Mouse (Mus musculus) large intestine, adult 2 months (tissue): ENCODE measurements at regions not wholly inside any gene's neighbourhood (a gene's known extent, or its start where the extent isn't known, plus 50 kb on each side); places are given as distances from the start of the nearest gene placed in this dataset.

Source experiments
- DNase-seq: peaks from one replicate; pipeline ENCODE4 v3.0.0-alpha.2; 2012; ENCODE audit warnings: low read depth, low spot score
- WGBS: fragments of 180-500 bp; shearing (Covaris S2); methylation state at CpG from one replicate; pipeline ENCODE4 v1.1.7; 2018; 5-methylcytosine and 5-hydroxymethylcytosine counted together

DNA sequence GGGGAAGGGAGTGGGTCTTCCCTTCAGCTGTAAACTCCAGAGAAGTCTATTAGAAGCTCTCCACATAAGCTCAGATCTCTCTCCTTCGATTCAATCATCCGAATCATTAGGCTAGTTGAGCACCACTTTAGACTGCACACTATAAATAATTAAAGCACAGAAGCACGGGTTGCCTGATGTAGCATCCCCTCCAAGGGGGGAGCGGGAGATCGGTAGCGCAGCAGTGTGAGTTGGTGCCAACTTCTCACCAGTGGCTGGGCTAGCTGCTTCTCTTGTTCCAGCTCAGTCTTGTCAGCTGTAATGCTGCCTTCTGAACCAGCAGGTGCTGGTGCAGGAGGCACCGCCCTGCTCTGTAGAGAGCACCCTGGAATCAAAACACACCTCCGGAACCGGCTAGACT is 78.6 kb downstream of the A830031A19Rik start:
- no peak for DNase-seq
- WGBS, result 57% methylated on average over 9 of the region's 9 CpGs

DNA sequence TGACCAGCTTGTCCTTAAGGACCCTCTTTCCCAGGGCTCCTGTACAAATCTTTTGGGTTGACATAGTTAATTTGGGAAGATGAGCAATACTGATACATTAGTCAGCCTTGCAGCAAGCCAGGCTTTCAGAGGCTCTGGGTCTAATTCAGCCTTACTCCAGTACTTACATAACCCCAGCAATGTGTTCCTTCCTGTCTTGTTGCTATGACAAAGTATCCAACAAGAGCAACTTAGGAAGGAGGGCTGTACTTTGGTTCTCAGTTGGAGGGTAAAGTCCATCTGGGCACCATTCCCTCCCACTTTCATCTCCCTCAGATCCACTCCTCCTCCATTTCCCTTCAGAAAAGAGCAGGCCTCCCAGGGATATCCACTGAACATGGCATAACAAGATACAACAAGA is 80.7 kb downstream of the A830031A19Rik start:
- DNase-seq, result peak; percentile 3

DNA sequence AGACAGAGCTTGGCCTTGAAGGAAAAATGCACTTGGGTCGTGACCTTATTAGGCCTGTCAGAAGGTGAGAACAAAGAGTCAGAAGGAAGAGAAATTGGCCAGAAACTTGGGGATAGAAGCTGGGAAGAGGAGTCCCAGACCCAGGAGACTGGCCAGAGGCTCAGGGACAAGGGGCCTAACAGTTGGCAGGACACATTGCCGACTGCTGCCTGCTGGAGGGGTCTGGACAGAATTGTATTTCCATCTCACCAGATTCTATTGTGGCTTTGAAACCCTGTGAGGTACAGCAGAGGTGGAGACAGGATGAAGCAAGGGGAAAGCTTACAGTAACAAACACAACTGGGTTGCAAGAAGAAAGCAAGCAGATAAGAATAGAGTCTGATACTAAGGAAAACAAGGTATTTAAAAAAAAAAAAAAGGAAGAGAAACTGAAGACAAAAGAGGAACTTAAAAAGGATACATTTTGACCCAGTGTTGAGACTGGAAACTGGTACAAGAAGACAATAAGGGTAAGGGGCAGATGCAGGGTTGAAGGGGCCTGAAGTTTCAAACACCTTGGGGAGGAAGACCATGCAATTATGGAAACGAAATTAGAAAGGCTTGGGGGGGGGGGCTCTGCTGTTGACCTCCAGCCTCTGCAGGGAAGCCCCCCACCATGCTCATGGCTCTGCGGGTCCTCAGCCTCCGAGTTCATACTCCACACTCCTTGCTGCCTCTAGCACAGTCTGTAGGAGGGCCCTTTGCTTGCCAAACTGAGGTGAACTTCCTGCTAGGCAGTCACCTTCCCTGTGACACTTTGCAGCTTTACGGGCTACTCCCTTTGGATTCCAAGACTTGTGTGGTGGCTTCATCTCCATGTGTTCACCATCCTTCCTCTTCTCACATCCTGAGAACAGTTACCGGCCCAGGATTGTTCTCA is 87.1 kb downstream of the A830031A19Rik start:
- no peak for DNase-seq
- 58% methylated on average over 7 of the region's 7 CpGs for WGBS

DNA sequence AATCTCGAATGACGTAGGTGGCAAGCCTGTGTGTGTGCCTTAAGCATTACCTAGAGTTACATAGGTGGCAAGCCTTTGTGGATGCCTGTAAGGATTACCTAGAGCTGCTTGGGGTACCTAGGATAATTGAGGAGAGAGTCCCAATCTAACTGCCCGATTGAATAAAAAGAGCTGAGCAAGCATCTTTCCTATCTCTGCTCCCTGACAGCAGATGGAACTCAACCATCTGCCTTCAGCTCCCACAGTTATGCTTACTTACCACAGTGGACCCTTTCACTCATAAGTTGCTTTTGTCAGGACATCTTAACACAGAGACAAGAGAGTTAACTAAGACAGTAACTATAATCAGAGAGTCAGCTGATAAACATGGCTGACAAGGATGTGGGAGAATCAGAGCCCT is 89.6 kb downstream of the A830031A19Rik start:
- DNase-seq, result no peak
- WGBS, result 95% methylated on average over 3 of the region's 3 CpGs

DNA sequence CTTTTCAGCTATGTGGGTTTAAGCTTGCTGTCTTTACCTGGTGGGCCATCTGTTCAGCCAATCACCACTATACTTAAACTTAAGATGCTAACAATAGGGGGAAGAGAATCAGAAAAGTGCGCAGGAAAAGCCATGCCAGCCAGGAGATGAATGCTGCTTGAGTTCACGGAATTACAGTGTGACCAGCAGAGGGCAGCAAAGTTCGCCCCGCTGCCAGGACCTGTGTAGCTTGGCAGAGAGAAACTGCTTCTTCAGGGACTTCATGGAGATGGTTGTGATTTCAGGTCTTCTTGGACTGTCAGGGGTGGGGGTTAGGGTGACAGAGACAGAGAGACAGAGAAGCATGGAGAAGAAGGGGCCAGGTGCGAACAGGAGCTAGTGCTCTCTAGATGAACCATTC is 84.3 kb upstream of the Papolg start:
- peak; percentile 33 for DNase-seq

DNA sequence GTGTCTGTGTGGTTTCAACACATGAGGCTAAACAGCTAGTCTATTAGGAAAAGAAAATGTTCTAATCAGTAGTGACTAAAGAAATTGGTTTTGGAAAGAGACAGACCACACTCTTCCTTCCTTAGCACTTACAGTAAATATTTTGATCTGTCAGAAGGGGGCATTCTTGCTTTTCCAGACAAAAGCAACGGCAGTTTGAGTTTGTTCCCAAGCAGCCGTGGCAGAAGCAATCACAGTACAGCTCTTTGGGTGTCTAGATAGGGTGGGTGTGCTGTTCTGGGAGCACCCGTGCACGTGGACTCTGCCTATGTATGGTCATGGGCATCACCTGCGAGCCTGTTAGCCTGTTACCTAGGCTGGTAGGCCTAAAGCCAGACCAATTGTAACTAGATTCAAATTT is 83.2 kb upstream of the Papolg start:
- DNase-seq, result no peak
- 61% methylated on average over 5 of the region's 5 CpGs for WGBS

More for the DNA sequence above, 84.3 kb upstream of the Papolg start:
- 12% methylated on average over 5 of the region's 5 CpGs for WGBS

DNA sequence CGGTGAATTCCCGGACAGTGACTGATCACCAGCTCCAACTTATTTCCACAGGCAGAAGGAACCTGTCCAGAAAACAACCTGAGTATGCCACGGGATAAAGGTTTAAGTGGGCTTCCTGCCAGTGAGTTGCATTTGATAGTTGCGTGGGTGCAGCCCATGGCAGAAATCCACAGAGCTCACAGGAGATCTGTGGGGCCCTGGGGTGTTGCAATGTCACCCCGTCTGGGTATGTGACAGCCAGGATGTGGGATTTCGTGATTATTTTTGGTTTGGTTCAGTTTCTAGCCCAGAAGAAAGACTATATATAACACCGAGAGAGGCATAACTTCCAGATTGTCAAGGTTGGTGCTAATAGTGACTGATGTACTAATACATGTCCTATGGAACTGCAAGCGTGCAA is 82.0 kb upstream of the Papolg start:
- WGBS, result 69% methylated on average over 8 of the region's 8 CpGs
- no peak for DNase-seq

DNA sequence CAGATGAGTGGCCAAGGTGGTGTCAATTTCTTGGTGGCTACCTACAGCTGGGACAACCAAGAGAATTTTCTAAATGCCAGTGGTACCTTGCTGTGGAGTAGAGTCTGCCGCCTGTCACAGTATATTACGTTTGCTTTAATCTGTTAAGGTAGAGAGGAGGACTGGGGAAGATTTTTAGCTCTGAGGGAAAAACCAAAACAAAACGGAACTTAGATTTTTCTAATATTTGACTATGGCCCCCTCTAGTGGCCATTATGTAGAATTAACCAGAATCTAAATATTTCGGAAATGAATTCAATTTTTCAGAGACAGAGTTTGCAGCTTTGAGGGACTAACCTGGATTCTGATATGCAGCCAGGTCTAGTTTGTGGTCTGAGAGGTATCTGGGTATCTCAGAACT is 59.3 kb upstream of the Papolg start:
- 5% methylated on average over 4 of the region's 4 CpGs for WGBS
- peak; percentile 11 for DNase-seq

DNA sequence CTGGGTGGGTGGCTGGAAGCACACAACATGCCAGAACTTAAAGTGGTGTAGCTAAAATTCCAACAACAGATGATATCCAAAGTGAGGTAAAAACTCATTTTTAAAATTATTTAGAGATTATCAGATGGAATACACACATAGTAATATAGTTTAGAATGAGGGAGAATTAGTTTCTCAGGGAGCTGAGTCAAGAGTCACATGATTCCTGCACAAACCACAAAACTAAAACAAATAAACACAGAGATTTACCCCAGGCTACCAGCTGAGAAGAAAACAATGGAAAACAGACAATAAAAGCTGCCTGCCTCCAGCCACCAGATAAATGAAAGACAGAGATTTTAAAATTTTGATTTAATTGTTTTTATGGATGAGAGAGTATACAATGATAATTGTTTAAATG is 50.9 kb upstream of the Papolg start:
- DNase-seq, result no peak
